Mouse (Mus musculus): ENCODE measurements around the gene Gm49355. TPM values are rescaled to one million over a fixed set of nuclear protein-coding genes. Genes with fewer than 3 reads are reported as not detected.
"Not testable (repeated sequence)": the region's sequence is repeated elsewhere in the genome, so short reads cannot be mapped to it uniquely, and the experiment has no call there.

Gene Gm49355
- 0.12 TPM in 1 of 2 replicates, not detected in the other for polyA plus RNA-seq (2016; fragmentation: Nextera tagmentation; extraction: Ambion mirVana)

- peak; percentile 32; the same call in 1 of the 2 replicates for ATAC-seq (ENCODE audit: low FRiP score)
- Histone ChIP-seq H3K4me3 (peak within 1 kb of the TSS; percentile 58), H3K4me1 (no peaks in the 10 kb centered on the region), H3K36me3 (no peaks in the 10 kb centered on the region), H3K27ac (peak within 1 kb of the TSS; percentile 82), H3K4me2 (replicated peaks) (peak within 1 kb of the TSS; percentile 71), H3K27me3 (no peaks in the 10 kb centered on the region), H3K9ac (peak within 1 kb of the TSS; percentile 82), H3K9me3 (replicated peaks) (no peaks in the 10 kb centered on the region)
- 91% methylated on average over 5 of the region's 6 CpGs for WGBS
These were observed at the start of gene Gm49355 for GRCm38 (mm10) chr14:12283641-12284040. Gm49355 (plus strand) TSS chr14:12283976.

DNA sequence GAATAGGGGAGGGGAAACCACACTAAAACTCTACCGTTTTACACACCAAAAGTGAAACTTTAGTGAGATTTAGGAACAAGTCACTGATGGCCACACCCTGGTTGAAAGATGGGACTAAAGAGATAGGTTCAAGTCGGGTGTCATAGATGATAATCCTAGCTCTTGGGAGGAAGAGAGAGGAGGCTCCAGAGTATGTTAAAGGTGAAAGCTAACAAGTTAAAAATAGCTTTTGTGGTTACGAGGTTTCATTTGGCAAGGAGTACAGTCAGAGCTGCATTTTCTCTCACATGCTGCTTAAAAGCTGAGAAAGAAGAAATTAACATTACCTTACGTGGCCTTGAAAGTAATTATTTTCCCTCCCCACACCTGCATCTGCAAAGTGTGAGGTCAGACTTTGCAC, 40.0 kb upstream of the Gm49355 start:
- H3K27ac ChIP-seq: no peak overlapping the region
- no peaks in the 10 kb centered on the region for H3K4me1 ChIP-seq
- no peaks in the 10 kb centered on the region for H3K27me3 ChIP-seq
- H3K9me3 ChIP-seq (replicated peaks): no peaks in the 10 kb centered on the region
- no peak overlapping the region for H3K4me3 ChIP-seq
- H3K36me3 ChIP-seq: peaks cover 7% of the 10 kb centered on the region; the same call in 1 of the 2 replicates
- ATAC-seq (ENCODE audit: low FRiP score): no peak
- no peak overlapping the region for H3K9ac ChIP-seq
- 77% methylated on average over 4 of the region's 4 CpGs for WGBS
- H3K4me2 ChIP-seq (replicated peaks): no peak overlapping the region

- Histone ChIP-seq H3K4me1 (no peaks in the 10 kb centered on the region), H3K27me3 (no peaks in the 10 kb centered on the region), H3K4me3 (no peak overlapping the region), H3K36me3 (no peaks in the 10 kb centered on the region), H3K27ac (no peak overlapping the region), H3K9me3 (replicated peaks) (no peaks in the 10 kb centered on the region), H3K4me2 (replicated peaks) (no peak overlapping the region), H3K9ac (no peak overlapping the region)
- ATAC-seq (ENCODE audit: low FRiP score): no peak
- 69% methylated on average over 3 of the region's 3 CpGs for WGBS
These were observed 7.7 kb upstream of the Gm49355 start for GRCm38 (mm10) chr14:12276031-12276430.

DNA sequence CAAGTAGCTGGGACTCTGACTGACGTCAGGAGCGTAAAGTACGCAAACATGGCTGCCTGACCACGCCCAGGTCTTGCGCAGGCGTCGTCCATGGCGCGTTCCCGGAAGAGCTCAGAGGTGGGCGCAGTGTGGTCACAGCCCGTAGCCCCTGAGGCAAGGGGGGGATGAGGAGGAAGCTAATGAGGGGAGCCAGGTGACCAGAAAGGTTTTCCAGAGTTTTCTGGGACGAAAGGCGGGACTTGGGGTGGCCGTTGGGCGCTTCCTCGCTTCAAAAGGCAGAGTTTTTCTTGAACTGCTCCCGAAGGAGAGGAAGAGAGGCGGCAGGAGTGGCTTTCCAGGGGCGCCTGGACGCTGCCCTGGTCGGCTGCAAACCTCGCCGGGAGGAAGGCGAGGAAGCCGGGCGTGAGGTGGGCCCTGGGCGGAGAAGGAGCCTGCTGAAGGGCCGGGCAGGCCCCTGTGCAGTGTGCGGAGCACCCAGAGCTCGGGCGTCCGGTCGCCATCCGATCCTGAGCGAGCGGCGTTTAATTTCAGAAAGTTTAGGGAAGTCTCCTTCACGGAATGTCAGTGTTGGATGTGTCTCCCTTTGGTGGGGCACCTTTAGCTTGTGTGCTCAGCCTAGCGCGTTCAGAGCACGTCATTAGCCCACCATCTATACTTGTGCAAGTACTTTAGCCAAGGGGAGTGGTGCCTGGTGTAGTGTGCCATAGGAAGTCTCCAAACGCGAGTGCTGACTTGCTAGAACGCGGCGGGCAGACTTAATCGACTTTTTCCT, 551 bp downstream of the Gm49355 start, which contains the start of gene 3830406C13Rik:
TSS of gene 3830406C13Rik (plus strand) at position 33 of the 772 bp plus-strand sequence.
- 1% methylated on average over 48 of the region's 48 CpGs for WGBS
- H3K27ac ChIP-seq: peak within 1 kb of the TSS; percentile 82
- peak within 1 kb of the TSS; percentile 82 for H3K9ac ChIP-seq
- H3K27me3 ChIP-seq: no peaks in the 10 kb centered on the region
- peak; percentile 99 for ATAC-seq (ENCODE audit: low FRiP score)
- H3K36me3 ChIP-seq: no peaks in the 10 kb centered on the region
- peak within 1 kb of the TSS; percentile 58 for H3K4me3 ChIP-seq
- no peaks in the 10 kb centered on the region for H3K4me1 ChIP-seq
- peak within 1 kb of the TSS; percentile 71 for H3K4me2 ChIP-seq (replicated peaks)
- H3K9me3 ChIP-seq (replicated peaks): no peaks in the 10 kb centered on the region

GRCm38 (mm10) chr14:12289747-12290146, 6.0 kb downstream of the Gm49355 start:
- H3K9ac ChIP-seq; H3K27me3 ChIP-seq; H3K27ac ChIP-seq; H3K9me3 ChIP-seq (replicated peaks); ATAC-seq (ENCODE audit: low FRiP score); H3K36me3 ChIP-seq; H3K4me1 ChIP-seq; H3K4me2 ChIP-seq (replicated peaks); H3K4me3 ChIP-seq: not testable (repeated sequence)

DNA sequence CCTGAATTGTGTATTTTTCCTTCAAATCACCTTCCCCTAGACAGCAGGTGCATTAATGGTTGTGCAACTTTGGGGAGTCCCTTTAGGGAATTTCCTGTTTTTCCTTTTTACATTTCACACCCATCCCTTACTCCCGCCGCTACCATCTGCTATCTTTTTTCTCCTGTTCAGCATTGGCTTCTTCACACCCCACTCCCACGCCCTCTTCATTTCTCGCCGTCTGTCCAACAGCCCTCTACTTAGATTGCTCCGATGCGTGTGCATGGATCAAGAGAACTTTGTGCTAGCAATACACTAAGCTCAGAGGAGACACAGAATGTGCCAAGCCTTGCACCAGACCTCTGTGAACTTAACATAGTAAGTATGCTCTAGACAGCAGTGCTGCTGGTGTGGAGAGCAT, 12.6 kb downstream of the Gm49355 start:
- 0 out of 2 replicates have a peak, but pooled peaks cover 3% of the 10 kb centered on the region for H3K36me3 ChIP-seq
- H3K4me3 ChIP-seq: no peak overlapping the region

DNA sequence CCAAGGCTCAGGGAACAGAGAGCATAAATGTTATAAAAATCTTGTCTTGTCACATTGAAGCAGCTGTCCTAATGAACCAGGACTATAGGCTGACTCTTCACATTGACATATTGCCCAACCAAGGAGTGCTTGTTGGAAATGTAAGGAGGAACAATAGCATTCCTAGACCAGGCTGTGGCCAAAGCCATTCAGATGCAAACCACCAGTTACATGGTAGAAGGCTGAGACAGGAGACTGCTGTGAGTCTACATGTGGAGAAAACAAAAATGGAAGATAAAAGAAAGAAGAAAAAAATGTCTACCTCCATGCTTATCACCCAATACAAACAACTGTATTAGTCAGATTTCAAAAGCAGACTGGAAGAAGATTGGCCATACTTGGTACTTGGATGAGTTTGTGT, 15.4 kb downstream of the Gm49355 start:
- no peak for ATAC-seq (ENCODE audit: low FRiP score)
- Histone ChIP-seq H3K36me3 (0 out of 2 replicates have a peak, but pooled peaks cover 3% of the 10 kb centered on the region), H3K4me2 (replicated peaks) (no peak overlapping the region), H3K27ac (no peak overlapping the region), H3K9ac (no peak overlapping the region), H3K27me3 (no peaks in the 10 kb centered on the region; the same call in 1 of the 2 replicates), H3K4me3 (no peak overlapping the region), H3K4me1 (no peaks in the 10 kb centered on the region), H3K9me3 (replicated peaks) (no peaks in the 10 kb centered on the region)

More for the DNA sequence above, 12.6 kb downstream of the Gm49355 start:
- 93% methylated on average over 7 of the region's 7 CpGs for WGBS
- no peaks in the 10 kb centered on the region for H3K4me1 ChIP-seq
- H3K4me2 ChIP-seq (replicated peaks): no peak overlapping the region
- H3K27me3 ChIP-seq: no peaks in the 10 kb centered on the region; the same call in 1 of the 2 replicates
- H3K9me3 ChIP-seq (replicated peaks): no peaks in the 10 kb centered on the region
- no peak for ATAC-seq (ENCODE audit: low FRiP score)
- no peak overlapping the region for H3K27ac ChIP-seq
- no peak overlapping the region for H3K9ac ChIP-seq

DNA sequence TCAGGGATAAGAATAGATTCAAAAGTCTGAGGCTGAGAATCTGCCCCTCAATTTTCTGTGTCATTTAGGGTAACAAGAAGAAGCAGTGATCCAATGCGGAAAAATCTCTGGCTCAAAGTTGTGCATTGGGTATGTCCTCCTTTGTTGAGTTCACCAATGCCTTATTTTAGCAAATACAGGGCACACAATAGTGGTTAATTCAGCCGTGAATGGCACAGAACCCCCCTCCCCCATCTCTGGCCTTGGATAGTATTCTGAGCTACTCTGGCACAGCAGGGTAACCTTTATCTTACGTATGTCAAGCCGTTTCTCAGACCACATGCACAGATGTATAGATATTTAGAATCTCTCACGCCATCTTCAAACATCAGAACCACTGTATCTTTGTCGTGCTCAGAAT, 15.9 kb downstream of the Gm49355 start:
- no peaks in the 10 kb centered on the region for H3K4me1 ChIP-seq
- no peak overlapping the region for H3K27ac ChIP-seq
- H3K9me3 ChIP-seq (replicated peaks): no peaks in the 10 kb centered on the region
- no peak overlapping the region for H3K4me2 ChIP-seq (replicated peaks)
- H3K36me3 ChIP-seq: 0 out of 2 replicates have a peak, but pooled peaks cover 3% of the 10 kb centered on the region
- no peak overlapping the region for H3K9ac ChIP-seq
- H3K4me3 ChIP-seq: no peak overlapping the region
- 32% methylated on average over 6 of the region's 6 CpGs for WGBS
- H3K27me3 ChIP-seq: no peaks in the 10 kb centered on the region; the same call in 1 of the 2 replicates
- no peak for ATAC-seq (ENCODE audit: low FRiP score)

GRCm38 (mm10) chr14:12300275-12300674, 16.5 kb downstream of the Gm49355 start:
- no peaks in the 10 kb centered on the region for H3K4me1 ChIP-seq
- no peak overlapping the region for H3K4me2 ChIP-seq (replicated peaks)
- no peak for ATAC-seq (ENCODE audit: low FRiP score)
- no peak overlapping the region for H3K27ac ChIP-seq
- no peaks in the 10 kb centered on the region; the same call in 1 of the 2 replicates for H3K27me3 ChIP-seq
- no peak overlapping the region for H3K4me3 ChIP-seq
- no peak overlapping the region for H3K9ac ChIP-seq
- WGBS: 74% methylated on average over 4 of the region's 4 CpGs
- no peaks in the 10 kb centered on the region for H3K9me3 ChIP-seq (replicated peaks)
- H3K36me3 ChIP-seq: 0 out of 2 replicates have a peak, but pooled peaks cover 3% of the 10 kb centered on the region

- Histone ChIP-seq H3K9me3 (replicated peaks) (no peaks in the 10 kb centered on the region), H3K36me3 (0 out of 2 replicates have a peak, but pooled peaks cover 3% of the 10 kb centered on the region), H3K9ac (no peak overlapping the region), H3K4me3 (no peak overlapping the region), H3K27ac (no peak overlapping the region), H3K4me1 (no peaks in the 10 kb centered on the region), H3K27me3 (no peaks in the 10 kb centered on the region; the same call in 1 of the 2 replicates), H3K4me2 (replicated peaks) (no peak overlapping the region)
- 69% methylated on average over 3 of the region's 3 CpGs for WGBS
- no peak for ATAC-seq (ENCODE audit: low FRiP score)
These were observed 16.9 kb downstream of the Gm49355 start for GRCm38 (mm10) chr14:12300677-12301076.

DNA sequence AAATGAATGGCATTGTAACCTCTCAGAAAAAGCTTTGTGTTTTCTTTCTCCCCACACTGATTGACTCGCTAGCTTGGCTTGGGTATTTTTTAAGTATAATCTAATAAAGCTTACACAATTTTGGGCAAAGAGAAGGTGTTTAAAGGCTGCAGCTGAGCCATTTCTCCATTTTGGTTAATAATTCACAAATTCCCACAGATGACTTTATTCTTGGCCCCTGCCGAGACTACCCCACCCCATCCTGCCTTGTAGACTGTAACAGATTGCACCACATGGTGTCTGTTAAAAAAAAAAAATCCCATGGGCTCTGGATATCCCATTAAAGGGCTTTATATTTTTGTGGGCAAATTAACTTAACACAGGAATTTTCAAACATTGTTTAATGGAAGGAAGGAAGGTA, 19.3 kb downstream of the Gm49355 start:
- Histone ChIP-seq H3K4me2 (replicated peaks) (no peak overlapping the region), H3K27ac (no peak overlapping the region), H3K9ac (no peak overlapping the region), H3K4me1 (no peaks in the 10 kb centered on the region), H3K4me3 (no peak overlapping the region), H3K9me3 (replicated peaks) (no peaks in the 10 kb centered on the region), H3K27me3 (no peaks in the 10 kb centered on the region), H3K36me3 (0 out of 2 replicates have a peak, but pooled peaks cover 3% of the 10 kb centered on the region)
- 55% methylated on average over 2 of the region's 2 CpGs for WGBS
- ATAC-seq (ENCODE audit: low FRiP score): no peak

DNA sequence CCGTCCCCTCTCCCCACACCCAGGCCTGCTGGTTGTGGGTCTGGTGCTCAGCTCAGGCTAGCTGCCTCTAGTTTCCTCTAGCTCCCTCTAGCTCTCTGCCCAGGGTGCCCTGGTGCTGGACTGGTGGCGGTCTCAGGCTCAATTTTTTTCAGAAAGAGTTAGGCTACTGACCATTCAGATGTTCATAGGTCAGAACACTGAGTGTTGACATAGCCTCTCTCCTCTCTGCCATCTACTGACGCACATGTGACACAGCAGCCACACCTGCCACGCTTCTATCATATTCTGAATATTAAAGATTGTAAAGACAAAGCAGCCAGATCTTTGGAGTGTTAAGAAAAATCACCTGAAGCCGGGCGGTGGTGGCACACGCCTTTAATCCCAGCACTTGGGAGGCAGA, 49.8 kb downstream of the Gm49355 start:
- Histone ChIP-seq H3K9me3 (replicated peaks) (no peaks in the 10 kb centered on the region), H3K4me1 (peaks cover 4% of the 10 kb centered on the region; the same call in 1 of the 2 replicates), H3K9ac (no peak overlapping the region), H3K4me3 (no peak overlapping the region), H3K4me2 (replicated peaks) (no peak overlapping the region), H3K27ac (no peak overlapping the region), H3K27me3 (peaks cover 76% of the 10 kb centered on the region), H3K36me3 (no peaks in the 10 kb centered on the region)
- ATAC-seq (ENCODE audit: low FRiP score): no peak
- 81% methylated on average over 7 of the region's 7 CpGs for WGBS
